Mouse (Mus musculus): ENCODE measurements around the gene Tekt1.
A peak's percentile ranks its signal among the peaks of the same experiment; 100 is the strongest.

Tekt1 gene

DNA sequence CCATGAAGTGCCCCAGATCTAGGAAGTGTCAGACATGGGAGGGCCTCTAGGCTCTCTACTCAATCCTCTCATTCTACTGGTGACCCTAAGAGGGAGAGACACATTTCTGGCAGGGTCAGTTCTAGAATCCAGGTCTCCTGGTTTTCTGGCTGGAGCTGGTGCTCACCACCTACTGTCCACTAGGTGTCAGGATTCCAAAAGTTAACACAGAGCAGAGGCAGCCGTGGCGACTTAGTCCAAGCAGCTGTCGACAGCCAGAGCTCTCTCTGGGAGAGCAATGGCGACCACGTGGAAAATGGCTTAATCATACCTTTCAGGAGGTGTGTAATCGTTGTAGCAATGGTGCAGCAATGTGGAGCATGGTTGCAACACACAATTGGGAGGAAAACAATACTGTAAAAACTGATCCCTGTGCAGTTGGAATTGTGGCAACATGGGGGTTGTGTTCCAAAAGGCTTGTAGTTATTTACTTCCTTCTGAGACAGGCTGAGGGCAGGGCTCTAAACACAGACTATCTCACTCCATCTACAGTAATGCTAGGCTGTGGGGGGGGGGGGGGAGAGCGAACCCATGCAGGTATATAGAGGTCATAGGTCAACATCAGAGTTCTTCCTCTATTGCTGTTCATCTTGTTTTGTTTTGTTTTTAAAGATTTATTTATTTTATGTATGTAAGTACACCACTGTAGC, 19.5 kb downstream of the Tekt1 start:
- DNase-seq, result peak; percentile 77

DNA sequence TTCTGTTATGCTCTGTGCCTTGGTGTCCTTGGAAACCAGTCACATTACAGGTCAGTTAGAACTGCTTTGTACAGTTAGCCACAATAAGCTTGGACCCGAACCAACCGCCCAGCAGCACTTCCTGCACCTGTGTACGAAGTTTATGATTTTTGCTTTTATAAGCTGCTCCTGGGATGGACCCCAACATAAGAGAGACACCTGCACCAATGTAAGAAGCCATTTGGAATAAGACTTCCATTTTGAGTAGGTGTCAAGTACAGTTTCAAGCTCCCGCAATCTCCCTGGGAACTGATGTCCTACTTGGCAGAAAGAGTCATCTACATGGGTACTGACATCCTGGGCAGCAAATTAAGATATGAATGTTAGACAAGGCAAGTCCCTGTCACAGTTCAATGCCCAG, 22.5 kb downstream of the Tekt1 start:
- no peak for DNase-seq

DNA sequence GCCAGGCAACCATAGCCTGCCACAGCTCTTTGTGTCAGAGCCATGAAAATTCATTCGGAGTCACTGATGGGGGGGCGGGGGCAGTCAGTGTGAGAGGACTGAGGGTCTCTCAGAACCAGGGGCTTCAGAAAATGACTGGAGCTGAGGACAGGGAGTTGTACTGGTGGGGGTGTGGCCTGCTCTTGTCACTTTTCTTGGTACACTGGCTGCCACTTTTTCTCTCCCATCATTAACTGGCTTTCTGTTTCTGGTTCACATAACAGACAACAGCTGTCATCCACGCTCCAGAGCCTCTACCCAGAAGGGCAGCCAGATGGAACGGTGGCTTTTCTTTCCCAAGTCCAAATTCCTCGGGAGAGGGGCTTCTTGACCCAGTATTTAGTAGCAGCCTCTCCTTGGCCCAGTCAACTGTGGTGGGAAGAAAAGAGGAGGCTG, 23.8 kb downstream of the Tekt1 start:
- peak; percentile 32 for DNase-seq

DNA sequence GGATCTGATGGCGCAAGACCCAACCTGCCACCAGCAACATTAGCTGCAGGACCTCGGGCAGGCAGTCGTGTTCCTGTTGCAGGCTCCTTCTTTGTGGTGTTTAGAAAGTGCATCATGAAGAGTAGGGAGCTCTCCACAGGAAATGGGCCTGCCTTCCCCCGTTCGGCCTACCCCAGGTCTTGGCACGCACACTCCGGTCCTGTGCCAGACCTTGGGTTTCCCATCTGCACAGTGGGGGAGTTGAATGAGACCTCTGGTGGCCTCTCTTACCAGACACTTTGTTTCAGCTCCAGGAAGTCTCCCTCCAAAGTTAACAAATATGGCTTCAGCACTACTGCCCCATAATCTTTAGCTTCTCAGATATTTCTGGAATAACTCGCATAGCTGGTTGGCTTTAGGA, 25.5 kb downstream of the Tekt1 start:
- DNase-seq, result no peak

GRCm38 (mm10) chr11:72334653-72335052, 27.6 kb downstream of the Tekt1 start:
- no peak for DNase-seq

DNA sequence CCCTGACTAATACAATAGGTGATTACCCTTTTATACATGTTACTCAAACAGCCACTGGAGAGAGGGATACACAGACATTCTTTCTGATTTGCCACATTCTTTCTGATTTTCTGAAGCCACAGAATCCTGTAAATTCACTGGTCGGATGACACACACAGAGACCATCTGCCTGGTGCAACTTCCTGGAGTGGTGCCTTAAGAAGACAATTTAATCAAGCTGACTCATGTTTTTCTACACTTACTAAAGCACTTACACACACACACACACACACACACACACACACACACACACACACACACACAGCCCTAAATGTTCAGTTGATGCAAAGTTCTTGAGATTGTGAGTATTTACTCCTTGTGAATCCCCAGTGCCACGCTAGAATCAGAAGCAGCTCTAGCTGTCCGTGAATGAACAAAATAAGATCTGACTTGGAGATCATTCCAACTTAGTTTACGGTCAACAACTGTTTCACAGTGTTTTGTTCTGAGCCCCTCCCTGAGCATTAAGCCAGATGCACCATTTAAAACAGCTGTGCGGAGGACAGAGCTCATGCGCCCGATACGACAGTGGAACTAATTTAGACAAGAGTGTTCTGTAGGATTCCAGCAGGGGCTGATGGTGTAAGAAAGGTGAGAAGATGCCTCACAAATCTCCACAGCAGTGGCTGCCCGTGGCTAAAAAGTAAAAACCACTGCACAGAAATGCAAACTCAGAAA, 29.1 kb downstream of the Tekt1 start:
- peak; percentile 40 for DNase-seq

GRCm38 (mm10) chr11:72325701-72326100, 36.5 kb downstream of the Tekt1 start:
- DNase-seq, result no peak

GRCm38 (mm10) chr11:72324431-72324830, 37.8 kb downstream of the Tekt1 start:
- DNase-seq, result peak; percentile 39

DNA sequence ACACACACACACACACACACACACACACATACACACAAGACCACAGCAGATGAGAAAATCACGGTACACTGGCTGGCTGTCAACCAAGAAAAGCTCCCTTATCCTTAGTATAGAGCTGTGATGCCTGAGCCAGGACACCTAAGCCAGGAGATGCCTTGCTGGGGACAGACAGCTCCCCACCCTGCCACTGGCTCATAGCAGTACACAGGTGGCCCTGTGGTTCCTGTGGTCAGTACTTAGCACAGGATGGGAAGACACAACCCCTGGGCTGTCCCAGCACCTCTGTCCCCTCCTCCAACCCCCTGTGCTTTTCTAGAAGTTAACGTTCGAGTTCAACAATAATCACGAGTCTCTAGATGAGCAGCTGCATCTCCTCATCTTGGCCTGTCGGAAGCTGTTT, 44.2 kb downstream of the Tekt1 start:
- DNase-seq, result no peak

DNA sequence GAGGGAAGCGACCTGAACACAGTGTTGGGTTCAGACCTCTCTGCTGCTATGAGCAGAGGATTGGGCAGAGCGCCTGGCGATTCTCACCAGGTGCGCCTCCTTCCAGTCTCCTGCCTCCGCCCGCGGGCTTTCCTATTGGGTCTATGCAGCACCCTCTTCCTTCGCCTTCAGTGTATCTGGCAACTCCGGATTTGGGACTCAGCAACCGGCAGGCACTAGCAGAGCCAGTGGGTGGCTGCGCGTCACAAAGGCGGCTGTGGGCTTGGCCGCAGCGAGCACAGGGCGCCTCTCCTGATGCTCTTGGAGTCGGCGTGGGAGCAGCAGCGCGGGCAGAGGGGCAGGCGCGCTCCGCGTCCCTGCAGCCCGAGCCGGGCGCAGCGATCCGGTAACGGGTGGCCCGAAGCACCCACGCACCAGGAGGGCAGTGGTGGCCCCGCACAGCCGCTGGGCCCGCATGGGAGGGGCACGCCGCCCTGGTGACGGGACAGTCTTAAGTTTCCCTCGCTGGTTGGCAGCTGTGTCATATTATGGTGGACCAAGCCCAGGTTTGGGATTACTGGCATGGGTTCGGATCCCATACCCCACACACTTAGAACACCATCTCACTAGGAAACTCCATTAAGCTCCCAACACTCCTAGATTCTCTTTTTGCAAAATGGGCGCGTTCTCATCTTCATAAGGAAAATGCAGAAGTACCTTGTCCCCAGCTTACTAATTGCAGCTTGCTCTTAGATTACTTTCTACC, 47.9 kb downstream of the Tekt1 start, which contains the start of gene Fbxo39:
TSS of gene Fbxo39 (plus strand) at position 294 of the 745 bp plus-strand sequence.
- peak; percentile 21 for DNase-seq

GRCm38 (mm10) chr11:72311355-72312001, 50.8 kb downstream of the Tekt1 start:
- DNase-seq, result no peak

DNA sequence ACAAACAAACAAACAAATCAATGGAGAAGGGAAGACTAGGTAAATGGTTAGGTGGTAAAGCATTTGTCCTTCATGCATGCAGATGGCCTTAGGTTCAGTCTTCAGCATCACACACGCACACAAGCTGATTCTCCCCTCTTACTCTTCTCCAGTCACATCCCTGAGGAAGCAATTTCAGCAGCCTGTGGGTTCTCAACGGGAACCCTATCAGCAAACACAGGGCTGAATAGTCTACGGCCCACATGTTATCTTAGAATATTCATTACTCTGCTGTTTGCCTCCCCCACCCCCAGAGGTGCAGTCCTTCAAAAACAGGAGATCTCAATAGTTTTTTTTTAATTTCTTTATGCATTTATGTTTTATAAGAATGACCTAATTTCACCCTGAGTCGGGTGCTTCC, 51.8 kb downstream of the Tekt1 start:
- DNase-seq, result no peak

GRCm38 (mm10) chr11:72308982-72309381, 53.3 kb downstream of the Tekt1 start:
- DNase-seq, result no peak

DNA sequence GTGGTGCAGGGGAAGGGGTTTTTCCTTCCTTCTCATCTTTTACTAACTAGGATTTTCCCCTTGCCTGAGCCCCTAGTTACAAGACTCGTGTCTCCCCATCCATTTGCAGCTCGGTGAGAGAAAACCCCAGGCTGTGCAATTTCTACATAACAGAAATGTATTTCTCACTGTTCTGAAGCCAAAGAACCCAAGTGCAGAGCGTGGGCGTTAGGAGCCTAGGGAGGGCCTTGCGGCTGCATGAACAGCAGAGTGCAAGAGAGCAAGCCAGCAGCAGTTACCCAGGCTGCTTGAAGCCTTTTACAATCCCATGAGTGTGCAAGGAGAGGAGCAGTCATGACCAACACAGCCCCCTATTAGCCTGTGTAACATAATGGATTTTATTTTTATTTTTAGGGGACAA, 54.8 kb downstream of the Tekt1 start:
- no peak for DNase-seq

DNA sequence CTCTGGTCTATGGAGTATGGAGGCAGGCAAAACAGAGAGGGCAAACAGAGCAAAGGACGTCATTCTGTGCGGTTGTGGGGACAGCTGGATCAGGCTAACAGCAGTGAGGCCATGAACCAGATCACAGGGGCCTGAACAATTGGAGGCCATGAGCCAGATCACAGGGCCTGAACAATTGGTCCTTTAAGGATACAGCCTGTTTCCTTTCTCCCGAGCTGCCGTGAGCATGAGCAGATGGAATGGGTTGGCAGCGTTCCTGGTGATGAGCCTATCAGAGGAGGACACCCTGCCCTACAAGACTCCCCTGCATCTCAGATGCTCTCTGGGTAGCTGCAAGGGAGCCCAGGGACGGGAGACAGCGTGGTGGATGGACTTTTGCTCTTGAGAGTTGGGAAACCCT, 60.0 kb downstream of the Tekt1 start:
- peak; percentile 61 for DNase-seq

DNA sequence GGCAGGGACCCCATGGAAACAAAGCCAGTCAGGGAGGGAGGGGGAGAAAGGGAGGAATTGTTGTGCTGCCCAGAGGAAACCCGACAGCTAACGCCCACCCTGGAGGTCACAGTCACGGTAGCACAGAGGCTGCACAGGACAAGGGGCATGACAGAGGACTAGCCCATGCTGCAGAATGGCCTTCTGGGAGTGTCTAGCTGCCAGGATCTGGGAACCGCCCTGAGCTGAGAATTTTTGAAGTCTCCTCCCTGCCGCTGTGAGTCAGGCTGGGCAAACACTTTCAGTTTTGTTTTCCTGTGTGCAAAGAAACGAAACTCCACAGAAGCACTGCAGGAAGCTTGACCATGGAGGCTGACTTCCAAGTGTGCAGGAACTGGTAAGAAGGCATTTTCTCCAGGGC, 60.9 kb downstream of the Tekt1 start, which contains the start of gene Xaf1:
TSS of gene Xaf1 (plus strand) at position 296 of the 400 bp plus-strand sequence.
- peak; percentile 69 for DNase-seq
